Mouse (Mus musculus) left cerebral cortex, postnatal 4 days (tissue): ENCODE results near the gene Wfdc16. TPM values are rescaled to one million over a fixed set of nuclear protein-coding genes. Genes with fewer than 3 reads are reported as not detected.
"Not testable (repeated sequence)": the region's sequence is repeated elsewhere in the genome, so short reads cannot be mapped to it uniquely, and the experiment has no call there.

Source experiments
- DNase-seq: peaks from one replicate; pipeline ENCODE4 v3.0.0-alpha.2; 2022
- intact Hi-C: fragments of 180-260 bp; cut with DNase I; formaldehyde crosslinking; loops from one replicate; pipeline ENCODE4 v1.15.1; 2025
- total RNA-seq, 2 experiments: library from RNA; stranded (reverse); gene quantifications; 2 replicates each; pipeline ENCODE4 v1.2.3; 2021

The Wfdc16 gene
- not detected for total RNA-seq

DNA sequence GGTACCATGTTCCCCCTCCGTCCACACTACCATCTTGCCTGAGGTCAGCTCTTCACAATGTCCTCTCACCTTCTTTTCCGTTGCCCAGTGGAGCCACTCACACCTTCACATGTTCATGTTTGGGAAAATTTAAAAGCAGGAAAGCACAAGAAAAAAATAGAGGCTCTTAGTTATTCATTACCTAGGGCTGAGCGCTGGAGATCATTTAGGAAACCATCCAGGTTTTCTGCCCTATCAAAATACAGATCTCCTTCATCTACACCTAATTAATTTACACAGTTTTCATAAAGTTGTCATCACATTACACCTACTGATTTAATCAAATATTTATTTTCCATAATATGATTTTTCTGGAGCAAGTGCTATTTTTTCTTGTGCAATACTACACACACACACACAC is at the start of gene Wfdc16:
Gene Wfdc16, minus strand, starts transcription at position 101 of the 400 bp plus-strand sequence.
- intact Hi-C loops, result no loop called here
- no peak for DNase-seq

GRCm38 (mm10) chr2:164684807-164685206 is 46.2 kb upstream of the Wfdc16 start, which contains the start of gene Wfdc13:
TSS of gene Wfdc13 (plus strand) at chr2:164685107.
- DNase-seq, result no peak
- intact Hi-C loops, result no loop called here

DNA sequence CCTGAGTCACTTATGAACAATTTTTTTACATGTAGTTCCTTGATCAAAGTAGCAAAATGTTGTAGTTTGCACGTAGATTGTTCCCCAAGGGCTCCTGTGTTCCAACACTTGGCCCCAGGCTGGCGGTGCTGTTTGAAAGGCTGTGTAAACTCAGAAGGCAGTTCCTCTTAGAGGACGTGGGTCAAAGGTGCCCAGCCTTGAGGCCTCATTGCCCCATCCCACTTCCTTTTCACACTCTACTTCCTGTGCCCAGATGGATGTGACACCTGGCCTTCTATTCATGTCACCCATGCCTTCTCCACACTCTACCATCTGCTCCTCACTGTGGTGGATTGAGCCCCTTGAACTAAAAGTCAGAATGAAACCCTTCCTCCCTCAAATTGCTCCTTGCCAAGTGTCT is 41.3 kb upstream of the Wfdc16 start:
- DNase-seq, result no peak
- intact Hi-C loops, result no loop called here

DNA sequence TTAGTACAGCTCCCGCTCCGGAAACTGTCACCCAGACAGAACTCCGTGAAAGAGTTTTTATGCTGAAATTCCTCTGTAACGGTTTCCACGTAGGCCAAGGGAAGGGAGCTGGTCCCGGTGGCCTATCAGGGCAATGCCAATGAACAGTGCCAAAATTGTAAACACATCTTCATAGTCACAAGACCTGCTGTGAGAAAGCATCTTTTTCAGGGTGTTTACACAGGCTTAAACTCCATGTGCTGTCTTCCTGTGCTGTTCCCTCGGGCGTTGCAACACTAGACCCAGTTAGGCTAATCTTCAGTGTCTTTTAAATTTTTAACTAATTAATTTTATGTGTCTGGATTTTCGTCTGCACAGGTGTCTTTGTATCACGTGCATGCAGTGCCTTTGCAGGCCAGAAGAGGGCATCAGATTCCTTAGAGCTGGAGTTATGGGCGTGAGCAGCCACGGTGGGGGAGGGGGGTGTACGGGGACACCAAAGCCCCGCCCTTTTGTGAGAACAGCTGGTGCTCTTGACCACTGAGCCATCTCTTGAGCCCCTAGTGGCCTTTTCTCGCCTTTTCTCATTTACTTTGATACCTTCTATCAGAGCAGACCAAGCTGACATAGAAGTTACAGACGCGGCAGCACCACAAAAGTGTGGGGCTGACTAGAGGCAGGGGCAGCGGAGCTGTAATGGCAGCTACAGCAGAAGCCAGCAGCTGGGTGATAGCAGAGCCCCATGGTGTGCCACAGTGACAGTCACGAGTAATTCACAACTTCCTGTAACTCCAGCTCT is 40.4 kb upstream of the Wfdc16 start:
- peak; percentile 79 for DNase-seq
- intact Hi-C loops, result no loop called here

GRCm38 (mm10) chr2:164676916-164677685 is 38.5 kb upstream of the Wfdc16 start:
- intact Hi-C loops, result no loop called here
- DNase-seq, result no peak

DNA sequence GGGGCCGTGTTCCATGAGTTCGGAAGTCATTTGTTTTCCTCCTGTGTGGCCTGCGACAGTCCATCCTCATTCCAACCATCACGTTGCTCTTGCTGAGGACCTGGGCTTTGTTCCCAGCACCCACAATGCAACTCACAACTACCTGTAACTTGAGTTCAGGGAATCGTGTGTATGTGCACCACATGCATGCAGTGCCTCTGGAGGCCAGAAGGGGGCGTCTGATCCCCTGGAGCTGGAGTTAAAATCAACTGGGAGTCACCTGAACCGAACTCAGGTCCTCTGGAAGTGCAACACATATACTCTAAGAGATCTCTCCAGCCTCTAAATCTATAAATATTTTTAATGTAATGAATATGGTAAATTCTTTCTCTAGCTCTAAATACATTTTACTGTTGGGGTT is 37.5 kb upstream of the Wfdc16 start:
- no peak for DNase-seq
- intact Hi-C loops, result no loop called here

- intact Hi-C loops, result no loop called here
- no peak for DNase-seq
Measured at GRCm38 (mm10) chr2:164673987-164674386, 35.4 kb upstream of the Wfdc16 start, which contains the start of gene Wfdc11. TSS of gene Wfdc11 (minus strand) at chr2:164674087.

GRCm38 (mm10) chr2:164670938-164671337 is 32.3 kb upstream of the Wfdc16 start:
- no peak for DNase-seq
- intact Hi-C loops, result no loop called here

DNA sequence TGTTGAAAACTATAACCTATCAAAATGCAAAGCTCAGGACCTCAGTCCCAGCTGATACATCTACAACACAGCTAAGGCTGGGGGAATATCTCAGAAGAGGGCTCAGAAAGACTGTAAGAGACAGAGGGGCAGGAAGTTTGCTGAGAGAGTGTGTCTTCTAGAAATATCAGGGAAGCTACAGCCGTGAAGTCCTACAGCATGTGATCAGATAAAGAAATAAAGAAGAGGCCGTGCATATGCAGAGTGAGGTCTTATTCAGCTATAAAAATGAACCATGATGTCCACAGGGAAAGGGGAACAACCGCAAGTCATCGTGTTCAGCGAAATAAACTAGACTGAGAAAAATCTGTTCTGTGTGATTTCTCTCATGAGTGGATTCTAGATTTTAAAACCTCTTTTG is 31.7 kb upstream of the Wfdc16 start:
- intact Hi-C loops, result no loop called here
- no peak for DNase-seq

GRCm38 (mm10) chr2:164664851-164665250 is 26.3 kb upstream of the Wfdc16 start:
- no peak for DNase-seq
- intact Hi-C loops, result no loop called here

GRCm38 (mm10) chr2:164656483-164656882 is 17.9 kb upstream of the Wfdc16 start, which contains the start of gene Wfdc9:
TSS of gene Wfdc9 (minus strand) at chr2:164656583.
- no peak for DNase-seq
- intact Hi-C loops, result no loop called here

- intact Hi-C loops, result no loop called here
- peak; percentile 58 for DNase-seq
Measured at GRCm38 (mm10) chr2:164655858-164656257, 17.3 kb upstream of the Wfdc16 start, which contains the start of gene Wfdc10. TSS of gene Wfdc10 (plus strand) at chr2:164656046.

- no peak for DNase-seq
- intact Hi-C loops, result no loop called here
Measured at GRCm38 (mm10) chr2:164641881-164642673, 3.5 kb upstream of the Wfdc16 start.

DNA sequence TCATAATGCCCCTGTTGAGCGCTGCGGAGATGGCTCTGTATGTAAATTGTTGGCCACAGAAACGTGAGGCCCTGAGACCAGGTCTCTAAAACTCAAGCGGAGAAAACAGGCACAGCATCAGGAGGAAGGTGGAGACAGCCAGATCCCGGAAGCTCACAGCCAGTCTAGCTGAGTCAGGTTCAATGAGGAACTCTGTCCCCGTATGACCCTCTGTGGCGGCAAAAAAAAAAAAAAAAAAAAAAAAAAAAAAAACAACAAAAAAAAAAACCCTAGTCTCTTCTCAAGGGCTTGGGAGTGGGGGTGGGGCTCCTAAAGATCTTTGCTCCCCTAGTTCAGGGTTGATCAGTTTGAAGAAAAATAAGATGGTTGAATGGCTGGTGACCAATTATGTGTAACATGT is 2.5 kb upstream of the Wfdc16 start:
- DNase-seq, result no peak

GRCm38 (mm10) chr2:164635266-164635665 is 3.3 kb downstream of the Wfdc16 start:
- intact Hi-C loops, result no loop called here
- DNase-seq, result no peak

More for the DNA sequence above, 2.5 kb upstream of the Wfdc16 start:
- intact Hi-C loops, result no loop called here

DNA sequence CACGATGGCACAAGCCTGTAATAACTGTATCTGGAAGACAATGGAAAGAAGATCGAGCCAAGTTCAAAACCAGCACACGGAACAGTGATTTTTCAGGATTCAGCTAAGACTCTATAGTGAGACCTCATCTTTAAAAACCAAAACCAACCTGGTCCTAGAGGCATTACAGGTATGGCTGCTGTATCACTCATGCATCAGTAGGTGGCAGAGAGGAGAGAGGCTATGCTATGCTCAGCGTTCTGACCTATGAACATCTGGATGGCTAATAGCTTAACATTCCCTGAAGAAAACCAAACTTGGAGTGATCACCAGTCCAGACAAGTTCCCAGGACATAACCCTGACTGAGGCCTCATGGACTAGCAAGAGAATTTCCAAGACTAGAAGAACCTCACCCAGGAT is 16.8 kb downstream of the Wfdc16 start:
- DNase-seq, result no peak
- intact Hi-C loops, result no loop called here

- DNase-seq, result no peak
- intact Hi-C loops, result no loop called here
Measured at GRCm38 (mm10) chr2:164619050-164619449, 19.5 kb downstream of the Wfdc16 start.

DNA sequence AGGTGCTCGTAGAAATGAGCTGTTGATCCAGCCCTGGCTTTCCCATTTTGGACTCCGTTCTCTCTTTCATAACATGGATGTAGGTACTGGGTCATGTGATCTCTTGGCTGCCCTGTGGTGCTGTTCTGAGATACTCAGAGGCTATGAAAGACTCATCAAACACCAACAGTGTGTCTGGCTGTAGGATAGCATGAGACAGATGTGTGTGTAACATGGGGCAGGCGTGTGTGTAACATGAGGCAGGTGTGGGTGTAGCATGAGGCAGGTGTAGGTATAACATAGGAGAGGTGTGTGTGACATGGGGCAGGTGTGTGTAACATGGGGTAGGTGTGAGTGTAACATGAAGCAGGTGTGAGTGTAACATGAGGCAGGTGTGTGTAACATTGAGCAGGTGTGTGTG is 23.2 kb downstream of the Wfdc16 start:
- intact Hi-C loops, result no loop called here
- DNase-seq, result no peak

- DNase-seq, result peak; percentile 55
- intact Hi-C loops, result not testable (repeated sequence)
Measured at GRCm38 (mm10) chr2:164613471-164613870, 25.1 kb downstream of the Wfdc16 start, which contains the start of the genes Wfdc6b and Wfdc8. TSS of gene Wfdc6b (plus strand) at chr2:164613522. TSS of gene Wfdc8 (minus strand) at chr2:164613626.

GRCm38 (mm10) chr2:164608781-164609180 is 29.8 kb downstream of the Wfdc16 start:
- peak; percentile 8 for DNase-seq
- intact Hi-C loops, result no loop called here

GRCm38 (mm10) chr2:164604411-164604810 is 34.2 kb downstream of the Wfdc16 start:
- no peak for DNase-seq
- intact Hi-C loops, result no loop called here
